Mouse (Mus musculus) testis, adult 2 months (tissue): Measurements from ENCODE around the gene Cpxm2. TPM values are rescaled to one million over a fixed set of nuclear protein-coding genes. Genes with fewer than 3 reads are reported as not detected.

Experiments used
- H3K27ac ChIP-seq: fragments of 200-500 bp; 2 replicates; pipeline ENCODE4 v1.5.1; 2012; ENCODE audit warnings: low read depth, low read length; ENCODE audit not compliant: control insufficient read depth, insufficient read depth
- H3K27me3 ChIP-seq: fragments of 200-500 bp; 2 replicates; pipeline ENCODE4 v1.6.1; 2012; ENCODE audit warnings: mild to moderate bottlenecking, low read length, moderate library complexity; ENCODE audit not compliant: control insufficient read depth, insufficient read depth
- H3K36me3 ChIP-seq: fragments of 200-500 bp; 2 replicates; pipeline ENCODE4 v1.6.1; 2012; ENCODE audit warnings: mild to moderate bottlenecking, low read length; ENCODE audit not compliant: control insufficient read depth, insufficient read depth
- H3K4me1 ChIP-seq: fragments of 200-500 bp; 2 replicates; pipeline ENCODE4 v1.6.1; 2012; ENCODE audit warnings: low read length; ENCODE audit not compliant: control insufficient read depth, insufficient read depth
- H3K4me3 ChIP-seq: fragments of 200-500 bp; 2 replicates; pipeline ENCODE4 v1.5.1; 2012; ENCODE audit warnings: low read depth, mild to moderate bottlenecking, low read length, moderate library complexity, mixed read lengths; ENCODE audit not compliant: control insufficient read depth
- CTCF ChIP-seq: fragments of 200-500 bp; IDR thresholded peaks from 2 replicates; pipeline ENCODE4 v1.5.1; 2012; ENCODE audit warnings: low read depth, mild to moderate bottlenecking, inconsistent platforms, low read length, moderate library complexity; ENCODE audit not compliant: control insufficient read depth, insufficient read depth, insufficient replicate concordance
- POLR2A ChIP-seq: fragments of 200-500 bp; IDR thresholded peaks from 2 replicates; pipeline ENCODE4 v1.6.1; 2012; ENCODE audit warnings: low read depth, mild to moderate bottlenecking, inconsistent platforms, low read length, moderate library complexity; ENCODE audit not compliant: control insufficient read depth
- polyA plus RNA-seq: library from polyadenylated mRNA; depleted of rRNA; stranded (reverse); fragments of >200 nt; gene quantifications from 2 replicates; pipeline ENCODE4 v1.2.3, GENCODE M21; 2012; rRNA removed

Gene Cpxm2
- polyA plus RNA-seq, 1 experiment = 0.61 TPM

GRCm38 (mm10) chr7:131992226-131992625, 162.3 kb downstream of the Cpxm2 start:
- no peak overlapping the region for H3K27ac ChIP-seq
- no peaks in the 10 kb centered on the region for H3K27me3 ChIP-seq
- TF ChIP-seq CTCF (no peak), POLR2A (no peak)
- H3K36me3 ChIP-seq = no peaks in the 10 kb centered on the region
- H3K4me3 ChIP-seq = no peak overlapping the region
- no peaks in the 10 kb centered on the region for H3K4me1 ChIP-seq

DNA sequence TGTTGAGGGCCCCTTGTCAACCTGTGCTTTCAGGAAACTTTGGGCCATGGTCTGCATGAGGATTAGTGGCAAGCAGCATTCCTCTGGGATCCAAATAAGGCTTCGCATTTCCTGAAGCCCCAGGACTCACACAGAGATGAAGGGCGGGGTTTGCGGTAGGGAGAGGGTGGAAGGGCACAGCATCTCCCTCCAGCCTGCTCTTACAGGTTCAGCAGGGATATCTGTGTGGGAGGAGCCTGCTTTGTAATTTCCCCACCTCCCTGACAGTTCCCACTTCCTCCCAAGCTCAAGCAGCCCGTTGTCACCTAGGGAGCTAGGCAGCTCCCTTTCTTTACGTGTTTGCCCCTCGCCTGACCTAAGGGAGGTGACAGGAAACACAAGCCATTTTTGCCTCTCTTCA, 165.5 kb downstream of the Cpxm2 start:
- H3K27me3 ChIP-seq = no peaks in the 10 kb centered on the region
- no peak overlapping the region for H3K27ac ChIP-seq
- no peaks in the 10 kb centered on the region for H3K4me1 ChIP-seq
- H3K36me3 ChIP-seq = no peaks in the 10 kb centered on the region
- H3K4me3 ChIP-seq = no peak overlapping the region
- no peak for TF ChIP-seq POLR2A
- TF ChIP-seq CTCF = no peak

Other genes starting within 250 kb of the Cpxm2 start
- gene Gpr26, start 188.3 kb downstream of the Cpxm2 start, polyA plus RNA-seq = 0.01 TPM in 1 of 2 replicates, not detected in the other
- 1.4 and 1.8 TPM in 2 replicates for gene Chst15, start 162.5 kb upstream of the Cpxm2 start, polyA plus RNA-seq